Mouse (Mus musculus) embryonic stem cell, embryonic (primary cell): ENCODE measurements around the gene Acox3.

Experiments used
- CTCF ChIA-PET, 4 experiments: fragments of 300-600 bp in 2 of 4; fragments of 350-600 bp in 2 of 4; sonication (Branson Sonifier 250); formaldehyde crosslinking; loops; one replicate each; lab custom pipeline; 2022; ENCODE audit warnings: inconsistent platforms in 2 of 4; lab: Charles Lee
- POLR2A ChIA-PET, 4 experiments: fragments of 300-600 bp in 2 of 4; fragments of 350-600 bp in 2 of 4; sonication (Branson Sonifier 250); formaldehyde crosslinking; loops; one replicate each; lab custom pipeline; 2022; ENCODE audit warnings: antibody characterized with exemption in 4 of 4, inconsistent platforms in 1 of 4; lab: Charles Lee

Acox3 gene

DNA sequence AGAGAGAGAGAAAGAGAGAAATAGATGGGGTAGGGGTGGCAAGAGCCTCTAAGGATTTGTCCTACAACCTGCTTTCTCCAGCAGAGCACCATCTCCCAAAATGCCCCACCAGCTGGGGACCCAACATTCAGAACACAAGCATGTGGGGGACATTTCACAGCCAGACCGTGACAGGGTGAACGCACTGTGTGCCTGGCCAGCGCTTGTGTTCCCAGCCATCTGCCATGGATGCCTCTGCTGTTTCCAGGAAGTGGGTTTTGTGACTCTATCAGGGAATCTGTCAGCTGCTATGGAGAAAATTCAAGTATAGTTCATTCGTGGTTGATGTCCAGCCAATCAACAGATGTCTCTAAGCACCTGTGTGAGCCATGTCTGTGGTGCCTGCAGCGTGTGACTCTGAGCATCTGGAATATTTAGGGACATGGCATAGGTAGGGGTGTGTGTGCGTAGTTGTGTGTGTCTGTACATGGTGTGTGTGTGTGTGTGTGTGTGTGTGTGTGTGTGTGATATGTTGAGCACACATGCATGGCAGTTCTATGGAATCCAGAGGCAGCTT lies 63.2 kb downstream of the Acox3 start:
- CTCF ChIA-PET: interaction anchor here in 2 of 4 experiments (0.5 to 0.8 kb wide), 2 partner anchors 212 to 372 kb away, joined by 3 read pairs; no protein-coding TSS in a partner anchor

DNA sequence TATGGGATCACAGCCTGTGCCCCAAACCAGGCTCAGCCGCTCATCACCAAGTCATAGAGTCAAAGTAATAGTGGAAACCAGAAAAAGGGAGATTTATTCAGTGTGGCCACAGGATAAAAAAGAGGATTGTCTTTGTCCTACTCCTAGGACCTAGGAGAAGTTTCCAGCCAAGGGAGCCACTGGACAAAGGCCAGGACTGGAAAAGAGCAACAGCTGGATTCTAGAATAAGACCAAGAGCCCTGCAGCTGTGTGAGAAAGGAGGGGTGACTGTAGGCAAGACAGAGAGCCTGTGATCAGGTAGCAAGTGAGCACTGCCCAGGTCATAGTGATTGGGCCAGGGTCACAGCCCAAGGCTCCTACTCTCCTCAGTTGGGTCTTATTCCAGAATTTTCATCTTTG lies 64.1 kb downstream of the Acox3 start:
- ChIA-PET POLR2A (no interaction called here), CTCF (interaction anchor here (0.5 to 1.9 kb wide), 9 partner anchors 9 to 371 kb away, joined by 3 to 6 read pairs (median 3); no protein-coding TSS in a partner anchor)

More for the DNA sequence above, 63.2 kb downstream of the Acox3 start:
- POLR2A ChIA-PET: no interaction called here

DNA sequence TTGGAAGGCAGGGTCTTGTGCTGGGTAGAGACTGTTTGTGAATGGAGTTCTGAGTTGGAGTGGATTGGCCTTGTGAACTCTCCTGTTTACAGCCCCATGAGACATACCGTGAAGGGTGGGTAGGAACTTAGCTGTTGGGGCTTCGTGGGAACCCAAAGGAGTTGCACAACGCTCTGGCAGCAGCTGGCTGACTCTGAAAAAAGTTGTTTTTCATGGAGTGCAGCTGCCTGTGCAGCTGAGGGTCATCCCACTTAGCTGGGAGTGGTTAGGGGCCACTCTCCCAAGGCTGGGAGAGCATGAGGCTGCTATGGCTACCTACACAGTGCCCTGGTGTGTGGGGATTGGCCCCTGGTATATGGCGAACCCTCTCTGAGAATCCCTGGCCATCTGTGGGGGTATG lies 64.7 kb downstream of the Acox3 start:
- POLR2A ChIA-PET: no interaction called here
- CTCF ChIA-PET: interaction anchor here in 3 of 4 experiments (0.6 to 1.9 kb wide), 8 partner anchors 8 to 55 kb away, joined by 3 to 6 read pairs (median 3); no protein-coding TSS in a partner anchor

DNA sequence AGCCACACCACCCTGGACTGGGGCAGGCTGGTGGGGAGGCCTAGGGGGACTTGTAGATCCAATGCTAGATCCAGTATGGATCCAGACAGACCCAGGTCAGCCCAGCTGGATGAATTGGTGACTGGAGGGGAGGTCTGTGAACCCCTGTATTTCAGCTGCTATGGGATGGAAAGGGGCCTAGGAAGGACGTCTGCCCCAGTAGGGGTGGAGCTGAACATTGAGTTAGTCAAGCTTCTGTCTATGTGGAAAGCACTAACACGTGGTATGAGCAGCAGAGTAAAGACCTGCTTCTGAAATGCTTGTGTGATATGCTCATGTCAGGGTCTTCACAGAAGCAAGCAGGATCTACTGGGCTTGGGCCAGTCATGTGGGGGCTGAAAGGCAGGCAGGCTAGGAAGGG lies 65.4 kb downstream of the Acox3 start:
- CTCF ChIA-PET: interaction anchor here in 2 of 4 experiments (1.0 to 1.9 kb wide), 3 partner anchors 8 to 21 kb away, joined by 3 to 6 read pairs (median 3); no protein-coding TSS in a partner anchor
- POLR2A ChIA-PET: no interaction called here

DNA sequence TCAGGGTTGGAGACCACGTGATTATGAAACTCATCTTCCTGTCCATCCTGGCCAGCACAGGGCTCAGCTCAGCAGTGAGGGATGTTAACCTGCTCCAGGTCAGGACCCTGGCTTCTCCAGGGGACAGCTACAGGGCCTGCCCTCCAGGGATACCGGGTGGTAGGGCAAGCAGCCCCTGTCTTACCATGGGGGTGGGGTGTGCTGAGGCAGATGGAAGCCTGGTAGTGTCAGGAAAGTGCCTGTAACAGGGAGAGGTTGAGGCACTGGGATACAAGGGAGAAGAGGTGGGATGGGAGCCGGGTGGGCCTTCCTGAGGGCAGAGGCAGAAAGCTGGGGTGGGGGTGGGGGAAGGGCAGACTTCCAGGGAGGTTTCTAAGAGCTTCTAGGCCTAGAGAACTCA lies 69.5 kb downstream of the Acox3 start:
- POLR2A ChIA-PET: interaction anchor here in 3 of 4 experiments (0.6 to 1.3 kb wide), 9 partner anchors 16 to 703 kb away, joined by 3 read pairs; partner anchors contain the start of genes Ablim2 (in 1 of the 3) and Rgs12 (in 1 of the 3)
- CTCF ChIA-PET: interaction anchor here (0.5 to 2.1 kb wide), 20 partner anchors 8 to 291 kb away, joined by 3 to 11 read pairs (median 3); no protein-coding TSS in a partner anchor

DNA sequence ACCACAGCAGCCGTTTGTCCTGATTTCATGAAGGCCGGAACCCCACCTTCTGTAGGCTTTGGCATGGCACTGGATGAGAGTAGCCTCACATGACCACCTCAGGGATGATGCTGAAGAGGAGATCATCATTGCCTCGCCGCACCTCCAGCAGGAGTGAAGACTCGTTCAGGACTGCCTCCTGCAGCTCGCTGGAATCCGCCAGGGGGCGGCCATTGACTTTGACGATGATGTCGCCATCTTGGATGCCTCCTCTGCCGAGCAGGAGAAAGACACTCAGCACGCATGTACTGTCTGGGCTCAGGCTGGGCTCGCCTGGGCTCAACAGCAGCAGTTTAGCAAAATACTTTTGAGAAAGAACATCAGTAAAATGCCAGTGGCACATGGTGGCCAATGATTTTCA lies 70.0 kb downstream of the Acox3 start:
- ChIA-PET POLR2A (interaction anchor here in 2 of 4 experiments (0.6 to 1.3 kb wide), 6 partner anchors 15 to 703 kb away, joined by 3 read pairs; partner anchors contain the start of gene Rgs12 (in 1 of the 2)), CTCF (interaction anchor here (0.8 to 2.1 kb wide), 17 partner anchors 7 to 291 kb away, joined by 3 to 11 read pairs (median 3); no protein-coding TSS in a partner anchor)

DNA sequence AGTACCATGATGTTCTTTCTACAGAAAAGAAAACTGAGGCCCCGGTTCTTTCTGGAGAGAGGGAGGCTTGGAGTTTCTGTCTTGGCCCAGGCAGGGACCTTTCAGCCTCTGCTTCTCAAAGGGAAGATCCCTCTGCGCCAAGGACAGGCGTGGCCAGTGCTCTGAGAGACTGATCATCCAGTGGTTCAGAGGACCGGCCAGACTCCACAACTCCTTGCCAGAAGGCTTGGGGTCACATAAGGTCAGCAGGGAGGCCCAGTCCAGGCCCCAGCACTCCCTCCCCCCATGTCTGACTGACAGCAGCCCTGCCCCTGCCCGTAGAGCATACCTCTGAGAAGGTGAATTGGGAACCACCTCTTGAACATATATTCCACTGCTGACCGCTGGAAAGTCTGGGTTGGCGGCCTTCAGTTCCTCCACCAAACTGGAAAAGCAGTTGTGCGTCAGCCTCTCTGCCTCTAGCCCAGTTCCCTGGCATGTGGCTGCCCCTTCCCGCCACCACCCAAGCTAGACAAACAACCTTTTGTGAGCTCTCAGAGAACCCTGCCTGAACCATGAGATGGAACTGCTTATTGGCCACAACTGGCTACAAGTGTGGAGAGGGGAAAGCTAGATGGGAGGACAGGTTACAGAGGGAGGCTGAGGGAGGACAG lies 71.0 kb downstream of the Acox3 start:
- ChIA-PET POLR2A (interaction anchor here in 1 of 4 experiments (0.5 to 0.7 kb wide), 2 partner anchors 24 to 39 kb away, joined by 4 read pairs; no protein-coding TSS in a partner anchor), CTCF (interaction anchor here in 1 of 4 experiments (1.1 kb wide), 1 partner anchor 27 kb away, joined by 3 read pairs; no protein-coding TSS in a partner anchor)

DNA sequence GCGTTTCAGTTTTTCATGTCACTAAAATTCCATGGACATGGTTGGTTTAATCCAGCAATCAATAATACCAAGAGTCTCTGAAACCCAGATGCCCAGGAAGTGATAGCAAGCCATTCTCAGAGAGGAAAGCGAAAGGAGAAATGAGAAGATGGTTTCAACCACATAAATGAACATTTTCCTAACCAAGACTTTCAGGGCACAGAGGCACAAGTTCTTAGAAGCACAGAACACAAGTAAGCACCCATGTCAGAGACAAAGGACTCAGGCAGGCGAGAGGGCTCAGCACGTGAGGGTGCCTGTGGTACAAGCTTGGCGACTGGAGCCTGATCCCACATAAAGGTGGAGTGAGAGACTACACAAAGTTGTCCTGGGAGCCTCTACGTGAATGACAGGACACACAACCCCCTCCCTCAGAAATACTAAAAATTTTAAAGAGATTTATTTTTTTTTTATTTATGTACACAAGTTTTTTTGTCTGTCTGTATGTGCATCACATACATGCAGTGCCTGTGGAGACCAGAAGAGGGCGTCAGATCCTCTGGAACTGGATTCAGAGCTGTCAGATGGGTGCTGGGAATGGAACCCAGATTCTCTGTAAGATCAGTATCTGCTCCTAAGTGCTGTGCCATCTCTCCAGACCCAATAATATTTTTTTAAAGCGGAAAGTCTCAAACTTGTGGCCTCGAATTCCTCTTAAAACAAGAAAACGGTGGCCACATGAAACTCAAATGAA lies 73.1 kb downstream of the Acox3 start:
- POLR2A ChIA-PET: interaction anchor here in 3 of 4 experiments (0.6 to 2.3 kb wide), 3 partner anchors 14 to 128 kb away, joined by 3 to 6 read pairs (median 3); partner anchors contain the start of gene Ablim2 (in 1 of the 3)
- CTCF ChIA-PET: interaction anchor here (0.6 to 2.1 kb wide), 20 partner anchors 8 to 203 kb away, joined by 3 to 13 read pairs (median 4); no protein-coding TSS in a partner anchor

DNA sequence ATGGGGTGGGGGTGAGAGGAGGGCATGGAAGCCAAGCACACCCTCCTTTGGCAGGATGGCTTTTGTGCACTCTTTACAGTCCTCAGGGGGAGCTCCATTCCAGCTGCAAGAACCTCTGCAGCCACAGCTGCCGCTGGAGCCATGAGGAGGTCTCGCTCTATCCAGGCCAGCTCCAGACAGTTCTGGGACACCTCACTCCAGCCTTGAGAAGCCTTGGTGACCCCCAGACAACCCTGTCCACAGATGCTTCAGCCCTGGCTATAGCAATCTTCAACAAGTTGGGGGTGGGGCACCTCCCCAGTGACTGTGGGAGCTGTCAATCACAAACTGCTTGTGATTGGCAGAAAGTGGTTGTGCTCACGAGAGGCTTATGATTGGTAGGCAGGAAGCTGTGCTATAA lies 76.7 kb downstream of the Acox3 start:
- ChIA-PET CTCF (interaction anchor here in 1 of 4 experiments (1.4 to 2.4 kb wide), 2 partner anchors 7 to 32 kb away, joined by 4 to 7 read pairs; no protein-coding TSS in a partner anchor), POLR2A (interaction anchor here in 2 of 4 experiments (0.5 to 0.6 kb wide), 3 partner anchors 30 to 1357 kb away, joined by 3 to 6 read pairs (median 4); no protein-coding TSS in a partner anchor)

DNA sequence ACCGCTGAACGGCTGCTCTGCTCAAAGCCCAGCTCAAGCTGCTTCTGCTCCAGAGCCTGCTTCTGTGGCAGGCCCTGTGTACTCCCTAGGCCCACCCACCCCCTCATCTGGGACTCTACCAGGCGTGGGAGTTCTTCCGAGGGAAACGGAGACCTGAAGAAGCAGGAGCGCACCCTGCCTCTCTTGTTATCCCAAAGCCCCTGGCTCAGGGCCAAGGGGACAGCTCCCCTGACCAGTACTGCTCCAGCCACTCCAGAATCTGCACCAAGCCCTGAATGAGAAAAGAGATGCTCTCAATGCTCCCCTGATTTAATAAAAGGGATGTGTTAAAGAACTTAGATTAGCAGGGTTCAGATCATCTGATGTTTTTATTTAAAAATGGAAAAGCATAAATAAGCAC lies 78.4 kb downstream of the Acox3 start:
- ChIA-PET POLR2A (no interaction called here), CTCF (interaction anchor here in 3 of 4 experiments (0.6 to 2.4 kb wide), 5 partner anchors 9 to 255 kb away, joined by 3 to 7 read pairs (median 3); no protein-coding TSS in a partner anchor)

DNA sequence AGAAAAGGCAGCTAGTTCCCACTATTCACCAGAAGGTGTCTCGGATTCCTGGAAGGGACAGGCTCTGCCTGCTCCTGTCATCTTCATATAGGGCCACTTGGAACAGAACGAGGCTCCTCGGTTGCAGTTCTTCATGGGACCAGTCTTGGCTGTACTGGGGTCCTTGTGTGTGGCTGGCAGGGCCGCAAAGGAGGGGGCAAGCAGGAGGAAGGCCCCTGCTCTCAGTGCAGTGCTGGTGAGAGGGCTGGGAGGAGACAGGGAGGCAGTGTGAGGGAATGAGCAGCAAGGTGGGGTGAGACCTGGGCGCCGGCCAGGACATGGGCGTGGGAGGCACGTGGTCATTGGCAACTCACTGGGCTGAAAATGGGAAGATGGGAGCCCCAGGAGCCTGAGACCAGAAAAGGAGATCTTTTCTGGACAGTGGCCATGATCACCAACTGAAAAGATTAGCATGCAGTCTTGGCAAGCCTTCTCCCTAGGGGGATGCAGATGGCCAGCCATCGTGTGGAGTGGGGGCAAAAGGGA lies 79.2 kb downstream of the Acox3 start:
- CTCF ChIA-PET: interaction anchor here in 1 of 4 experiments (1.2 kb wide), 1 partner anchor 52 kb away, joined by 3 read pairs; no protein-coding TSS in a partner anchor
- POLR2A ChIA-PET: no interaction called here
